Mouse (Mus musculus) midbrain, embryonic 11.5 days (tissue): Measurements from ENCODE around the gene Hba-x. TPM values are rescaled to one million over a fixed set of nuclear protein-coding genes. Genes with fewer than 3 reads are reported as not detected.

Experiments used
- ATAC-seq: fragments of 200-750 bp; cut with Nextera tagmentation; 2 replicates; pipeline ENCODE4 v1.8.0; 2017; ENCODE audit warnings: moderate TSS enrichment, moderate library complexity; ENCODE audit not compliant: low FRiP score
- DNase-seq: peaks from one replicate; pipeline ENCODE4 v3.0.0; 2015; ENCODE audit warnings: low spot score; ENCODE audit errors: missing footprints
- H3K27ac ChIP-seq: fragments of 300-500 bp; sonication (generic); 2 replicates; pipeline ENCODE4 v1.5.1; 2014; ENCODE audit warnings: low read depth, low read length
- H3K27me3 ChIP-seq: fragments of 300-500 bp; sonication (generic); 2 replicates; pipeline ENCODE4 v1.6.1; 2014; ENCODE audit warnings: mild to moderate bottlenecking, low read length, moderate library complexity, mixed read lengths; ENCODE audit not compliant: control insufficient read depth, insufficient read depth
- H3K36me3 ChIP-seq: fragments of 300-500 bp; sonication (generic); 2 replicates; pipeline ENCODE4 v1.6.1; 2014; ENCODE audit warnings: mild to moderate bottlenecking, low read length, moderate library complexity, mixed read lengths; ENCODE audit not compliant: control insufficient read depth, insufficient read depth
- H3K4me1 ChIP-seq: fragments of 300-500 bp; sonication (generic); 2 replicates; pipeline ENCODE4 v1.6.1; 2014; ENCODE audit warnings: low read length; ENCODE audit not compliant: control insufficient read depth, insufficient read depth
- H3K4me2 ChIP-seq: fragments of 300-500 bp; sonication (generic); 2 replicates; pipeline ENCODE4 v1.6.1; 2014; ENCODE audit warnings: mild to moderate bottlenecking, moderate library complexity
- H3K4me3 ChIP-seq: fragments of 300-500 bp; sonication (generic); 2 replicates; pipeline ENCODE4 v1.5.1; 2014; ENCODE audit warnings: low read depth, low read length
- H3K9ac ChIP-seq: fragments of 300-500 bp; sonication (generic); 2 replicates; pipeline ENCODE4 v1.6.1; 2014; ENCODE audit warnings: low read length
- H3K9me3 ChIP-seq: fragments of 300-500 bp; sonication (generic); 2 replicates; pipeline ENCODE4 v1.6.1; 2016; ENCODE audit warnings: low read length; ENCODE audit not compliant: control insufficient read depth
- WGBS: fragments of 180-500 bp; shearing (Covaris S2); extraction: QIAGEN DNeasy Blood & Tissue Kit; methylation state at CpG from one replicate; pipeline ENCODE4 v1.1.7; 2014; 5-methylcytosine and 5-hydroxymethylcytosine counted together
- polyA plus RNA-seq: library from polyadenylated mRNA; unstranded; fragments of >200 nt; fragmentation: Nextera tagmentation; extraction: Ambion mirVana; gene quantifications from 2 replicates; pipeline ENCODE4 v1.2.1, GENCODE M21; 2014

The Hba-x gene
- polyA plus RNA-seq, 1 experiment from 2014 or later: 3,229 TPM

DNA sequence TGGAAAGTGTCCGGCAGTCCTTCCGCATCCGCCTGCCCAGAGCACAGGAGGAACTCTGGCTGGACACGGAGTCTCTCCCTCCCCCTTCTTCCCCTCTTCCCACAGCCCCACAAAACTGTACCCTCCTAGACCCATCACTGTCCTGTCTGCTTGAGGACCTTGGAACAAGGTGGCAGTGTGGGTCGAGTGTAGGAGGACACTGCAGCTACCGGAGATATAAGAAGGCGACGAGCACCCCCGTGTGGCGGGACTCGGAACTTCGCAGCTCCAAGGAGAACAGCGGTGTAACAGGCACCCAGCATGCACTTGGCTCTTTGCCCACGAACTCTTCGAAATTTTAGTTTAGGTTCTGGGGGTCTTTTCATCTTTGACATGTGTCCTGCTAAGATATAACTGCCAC, 48.4 kb downstream of the Hba-x start:
- peak; percentile 91 for ATAC-seq
- Histone ChIP-seq H3K27me3 (no peaks in the 10 kb centered on the region), H3K36me3 (no peaks in the 10 kb centered on the region), H3K4me3 (no peak overlapping the region), H3K9me3 (no peaks in the 10 kb centered on the region), H3K4me2 (peak overlapping the region; percentile 15; the same call in 1 of the 2 replicates), H3K4me1 (no peaks in the 10 kb centered on the region), H3K27ac (no peak overlapping the region), H3K9ac (no peak overlapping the region)
- WGBS: 12% methylated on average over 15 of the region's 15 CpGs
- peak; percentile 100 for DNase-seq

Other genes with a start within 250 kb of the Hba-x start
- gene Il9r, start 76.1 kb upstream of the Hba-x start, polyA plus RNA-seq: not detected in 2 replicates
- 77.0 and 87.0 TPM in 2 replicates for gene Snrnp25, start 71.0 kb upstream of the Hba-x start, polyA plus RNA-seq
- gene Rhbdf1, start 54.1 kb upstream of the Hba-x start, polyA plus RNA-seq: 13.2 and 14.1 TPM in 2 replicates
- gene Mpg, start 49.9 kb upstream of the Hba-x start, polyA plus RNA-seq: 24.8 and 27.2 TPM in 2 replicates
- 28.3 and 34.0 TPM in 2 replicates for gene Nprl3, start 8.7 kb upstream of the Hba-x start, polyA plus RNA-seq
- 2,946 and 2,965 TPM in 2 replicates for gene Hba-a1, start 7.1 kb downstream of the Hba-x start, polyA plus RNA-seq
- gene Hbq1b, start 10.6 kb downstream of the Hba-x start, polyA plus RNA-seq: 6.9 and 7.2 TPM in 2 replicates
- gene Hba-a2, start 20.1 kb downstream of the Hba-x start, polyA plus RNA-seq: 5,591 and 5,690 TPM in 2 replicates
- 0.30 and 0.77 TPM in 2 replicates for gene Hbq1a, start 23.7 kb downstream of the Hba-x start, polyA plus RNA-seq
- 21.4 and 23.2 TPM in 2 replicates for gene Sh3pxd2b, start 71.4 kb downstream of the Hba-x start, polyA plus RNA-seq
- gene Ubtd2, start 179.0 kb downstream of the Hba-x start, polyA plus RNA-seq: 67.7 and 71.6 TPM in 2 replicates